Mouse (Mus musculus) left cerebral cortex, postnatal 36 days (tissue): Measurements from ENCODE around the gene Trpv2. TPM values are rescaled to one million over a fixed set of nuclear protein-coding genes. Genes with fewer than 3 reads are reported as not detected.

Experiments used
- DNase-seq, 2 experiments: peaks; one replicate each; pipeline ENCODE4 v3.0.0; 2021 to 2022; ENCODE audit warnings: low spot score in 2 of 2, mixed read lengths in 1 of 2
- intact Hi-C: fragments of 180-260 bp; cut with DNase I; formaldehyde crosslinking; loops from one replicate; pipeline ENCODE4 v1.15.1; 2025
- total RNA-seq, 2 experiments: library from RNA; stranded (reverse); gene quantifications; 2 replicates each; pipeline ENCODE4 v1.2.3; 2021

The Trpv2 gene
- 10 to 100 TPM; 17.5 to 19.2 TPM for total RNA-seq

GRCm38 (mm10) chr11:62573959-62574702 is at the start of gene Trpv2:
TSS of gene Trpv2 (plus strand) at chr11:62574486.
- intact Hi-C loops, result no loop called here
- no peak for DNase-seq

- DNase-seq, result no peak
- intact Hi-C loops, result loop anchor here (5.0 kb wide), 2 partner anchors 40 to 80 kb away; partner anchors contain the start of genes Ncor1 and Pigl
Observed at GRCm38 (mm10) chr11:62537089-62537488, 37.2 kb upstream of the Trpv2 start.

GRCm38 (mm10) chr11:62537590-62537989 is 36.7 kb upstream of the Trpv2 start:
- intact Hi-C loops, result loop anchor here (5.0 kb wide), 2 partner anchors 40 to 80 kb away; partner anchors contain the start of genes Ncor1 and Pigl

GRCm38 (mm10) chr11:62538321-62539088 is 35.8 kb upstream of the Trpv2 start:
- peak; percentile 55 to 64 for DNase-seq
- intact Hi-C loops, result loop anchor here (5.0 kb wide), 2 partner anchors 39 to 81 kb away; partner anchors contain the start of genes Ncor1 and Pigl

More at GRCm38 (mm10) chr11:62537590-62537989, 36.7 kb upstream of the Trpv2 start:
- no peak for DNase-seq

GRCm38 (mm10) chr11:62539089-62539890 is 35.0 kb upstream of the Trpv2 start, which contains the start of gene Cenpv:
TSS of gene Cenpv (minus strand) at chr11:62539261.
- DNase-seq, result peak; percentile 77 to 79
- intact Hi-C loops, result loop anchor here (5.0 kb wide), 2 partner anchors 38 to 82 kb away; partner anchors contain the start of genes Ncor1 and Pigl

GRCm38 (mm10) chr11:62540167-62540566 is 34.1 kb upstream of the Trpv2 start:
- intact Hi-C loops, result no loop called here
- no peak for DNase-seq

GRCm38 (mm10) chr11:62540969-62541368 is 33.3 kb upstream of the Trpv2 start:
- intact Hi-C loops, result no loop called here
- no peak for DNase-seq

GRCm38 (mm10) chr11:62541581-62541980 is 32.7 kb upstream of the Trpv2 start:
- no peak for DNase-seq

GRCm38 (mm10) chr11:62543991-62544390 is 30.3 kb upstream of the Trpv2 start:
- DNase-seq, result no peak
- intact Hi-C loops, result no loop called here

More at GRCm38 (mm10) chr11:62541581-62541980, 32.7 kb upstream of the Trpv2 start:
- intact Hi-C loops, result no loop called here

- DNase-seq, result no peak
- intact Hi-C loops, result loop anchor here (2.0 kb wide), 2 partner anchors 27 to 93 kb away; no protein-coding TSS in a partner anchor
Observed at GRCm38 (mm10) chr11:62549782-62550181, 24.5 kb upstream of the Trpv2 start.

GRCm38 (mm10) chr11:62550227-62550685 is 24.0 kb upstream of the Trpv2 start:
- intact Hi-C loops, result loop anchor here (2.0 kb wide), 2 partner anchors 27 to 93 kb away; no protein-coding TSS in a partner anchor
- DNase-seq, result peak; percentile 43 to 56

- peak; percentile 98 to 99 for DNase-seq
- intact Hi-C loops, result loop anchor here (1.0 to 2.0 kb wide), 3 partner anchors 26 to 94 kb away; no protein-coding TSS in a partner anchor
Observed at GRCm38 (mm10) chr11:62550727-62551225, 23.5 kb upstream of the Trpv2 start, which contains the start of gene Ubb. TSS of gene Ubb (plus strand) at chr11:62551171.

GRCm38 (mm10) chr11:62551226-62552119 is 22.8 kb upstream of the Trpv2 start:
- intact Hi-C loops, result loop anchor here (1.0 to 2.0 kb wide), 3 partner anchors 25 to 95 kb away; no protein-coding TSS in a partner anchor

GRCm38 (mm10) chr11:62553186-62553585 is 21.1 kb upstream of the Trpv2 start:
- intact Hi-C loops, result no loop called here
- DNase-seq, result no peak

More at GRCm38 (mm10) chr11:62551226-62552119, 22.8 kb upstream of the Trpv2 start:
- peak; percentile 83 to 89 for DNase-seq

GRCm38 (mm10) chr11:62553633-62554032 is 20.7 kb upstream of the Trpv2 start:
- no peak for DNase-seq

GRCm38 (mm10) chr11:62554163-62554855 is 20.0 kb upstream of the Trpv2 start:
- no peak for DNase-seq
- intact Hi-C loops, result no loop called here

More at GRCm38 (mm10) chr11:62553633-62554032, 20.7 kb upstream of the Trpv2 start:
- intact Hi-C loops, result no loop called here

- intact Hi-C loops, result no loop called here
- no peak for DNase-seq
Observed at GRCm38 (mm10) chr11:62554934-62555517, 19.3 kb upstream of the Trpv2 start.
